Mouse (Mus musculus) heart, adult 2 months (tissue): Measurements from ENCODE around the gene Pcdh7. TPM values are rescaled to one million over a fixed set of nuclear protein-coding genes. Genes with fewer than 3 reads are reported as not detected.

Experiments
- DNase-seq, 2 experiments: peaks; one replicate each; pipeline ENCODE4 v3.0.0; 2021
- H3K27ac ChIP-seq: fragments of 200-600 bp; 2 replicates; pipeline ENCODE4 v1.8.1; 2022
- H3K27me3 ChIP-seq: fragments of 200-500 bp; 2 replicates; pipeline ENCODE4 v1.6.1; 2012; ENCODE audit warnings: mild to moderate bottlenecking, low read length, inconsistent platforms, mixed read lengths; ENCODE audit not compliant: control insufficient read depth, insufficient read depth
- H3K36me3 ChIP-seq: fragments of 200-500 bp; 2 replicates; pipeline ENCODE4 v1.6.1; 2012; ENCODE audit warnings: low read length, inconsistent platforms; ENCODE audit not compliant: control insufficient read depth, insufficient read depth
- H3K4me1 ChIP-seq: fragments of 200-500 bp; 2 replicates; pipeline ENCODE4 v1.6.1; 2011; ENCODE audit warnings: low read length; ENCODE audit not compliant: control insufficient read depth, insufficient read depth
- H3K4me3 ChIP-seq: fragments of 200-600 bp; 2 replicates; pipeline ENCODE4 v1.8.1; 2022
- H3K79me2 ChIP-seq: fragments of 200-500 bp; replicated peaks from 2 replicates; pipeline ENCODE4 v1.6.1; 2012; ENCODE audit warnings: mild to moderate bottlenecking, inconsistent platforms, low read length, moderate library complexity, mixed read lengths; ENCODE audit not compliant: control insufficient read depth, insufficient read depth
- H3K9ac ChIP-seq: fragments of 200-500 bp; 2 replicates; pipeline ENCODE4 v1.6.1; 2012; ENCODE audit warnings: low read depth, mild to moderate bottlenecking, control low read depth, inconsistent platforms, low read length, mixed read lengths
- CTCF ChIP-seq: fragments of 200-600 bp; IDR thresholded peaks from 2 replicates; pipeline ENCODE4 v1.8.1; 2022; ENCODE audit warnings: antibody characterized with exemption, mild to moderate bottlenecking, moderate library complexity
- EP300 ChIP-seq: fragments of 200-500 bp; IDR thresholded peaks from 2 replicates; pipeline ENCODE4 v1.6.1; 2011; ENCODE audit warnings: low read depth, low read length, control low read depth; ENCODE audit not compliant: insufficient read depth
- POLR2A ChIP-seq: fragments of 200-500 bp; IDR thresholded peaks from 2 replicates; pipeline ENCODE4 v1.6.1; 2011; ENCODE audit warnings: mild to moderate bottlenecking, low read depth, low read length, control low read depth; ENCODE audit not compliant: insufficient read depth
- WGBS: fragments of 180-500 bp; shearing (Covaris S2); methylation state at CpG from one replicate; pipeline ENCODE4 v1.1.7; 2018; 5-methylcytosine and 5-hydroxymethylcytosine counted together
- intact Hi-C: fragments of 180-260 bp; cut with DNase I; formaldehyde crosslinking; loops from one replicate; pipeline ENCODE4 v1.15.1; 2025
- polyA plus RNA-seq: library from polyadenylated mRNA; depleted of rRNA; stranded (reverse); fragments of >200 nt; gene quantifications from 2 replicates; pipeline ENCODE4 v1.2.3, GENCODE M21; 2012
- total RNA-seq, 2 experiments: library from RNA; stranded (reverse); gene quantifications; 2 replicates each; pipeline ENCODE4 v1.2.3; 2021

Gene Pcdh7
- total and polyA plus RNA-seq, 3 experiments: 44.0 to 107 (median 82.7) TPM

DNA sequence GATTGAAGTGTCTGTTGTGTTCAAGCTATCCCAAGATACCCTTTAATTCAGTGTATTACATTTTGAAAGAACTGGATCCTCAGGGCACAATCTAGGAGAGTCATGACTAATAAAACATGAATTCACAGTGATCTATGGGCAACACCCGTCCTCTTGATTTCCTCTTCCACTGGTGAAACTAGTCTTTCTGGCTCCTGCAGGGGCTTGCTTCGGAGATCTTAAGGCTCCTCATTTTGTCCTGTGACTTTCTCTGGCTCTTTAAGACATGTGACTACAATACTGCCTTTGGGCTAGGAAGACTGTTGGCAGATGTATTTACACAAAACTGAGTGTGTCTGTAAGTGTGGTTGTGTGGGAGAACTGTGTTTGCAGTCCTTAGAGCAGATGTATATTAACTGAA, 225.4 kb downstream of the Pcdh7 start:
- intact Hi-C loops: loop anchor here (10.0 kb wide), 1 partner anchor 198 kb away; no protein-coding TSS in a partner anchor
- H3K4me1 ChIP-seq: no peaks in the 10 kb centered on the region
- no peaks in the 10 kb centered on the region for H3K27me3 ChIP-seq
- H3K4me3 ChIP-seq: no peak overlapping the region
- no peak overlapping the region for H3K9ac ChIP-seq
- H3K27ac ChIP-seq: no peak overlapping the region
- no peaks in the 10 kb centered on the region for H3K79me2 ChIP-seq
- DNase-seq: no peak
- no peaks in the 10 kb centered on the region for H3K36me3 ChIP-seq
- no peak for TF ChIP-seq CTCF
- WGBS: 72% methylated on average over 2 of the region's 2 CpGs

DNA sequence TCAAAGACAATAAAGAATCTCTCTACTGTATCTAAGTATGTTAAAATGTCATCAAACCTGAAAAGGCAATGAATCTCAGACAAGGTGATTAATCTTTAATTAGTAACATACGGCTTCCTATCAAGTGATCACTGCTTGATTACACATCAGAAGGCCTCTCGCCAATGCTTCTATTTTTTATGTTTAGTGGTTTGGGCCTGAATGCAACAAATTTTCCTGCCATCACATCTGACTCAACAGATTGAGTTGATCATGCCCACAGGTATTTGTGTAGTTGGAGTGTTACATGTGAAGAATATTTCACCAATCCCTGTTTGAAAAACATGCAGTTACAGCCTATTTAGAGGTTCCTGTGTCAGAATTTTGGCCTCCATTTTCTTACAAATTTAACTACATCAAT, 225.8 kb downstream of the Pcdh7 start:
- intact Hi-C loops: loop anchor here (10.0 kb wide), 1 partner anchor 199 kb away; no protein-coding TSS in a partner anchor

DNA sequence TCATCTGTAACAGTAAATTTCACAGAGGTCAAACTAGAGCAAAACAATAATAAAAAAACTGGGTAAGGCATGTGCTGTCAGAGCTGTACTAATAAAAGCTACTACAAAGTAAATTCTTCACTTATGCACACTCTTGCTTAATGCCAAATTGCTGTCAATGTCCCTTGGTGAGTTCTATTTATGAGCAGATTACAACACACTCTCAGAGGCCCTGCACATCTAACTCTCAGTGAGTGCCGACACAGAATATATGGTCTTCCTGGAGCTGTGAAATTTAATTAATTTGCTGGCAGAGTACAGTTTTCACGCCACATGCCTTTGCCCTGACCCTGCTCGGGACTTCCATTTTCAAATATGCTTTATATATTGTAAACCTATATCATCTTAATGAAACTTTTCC, 227.7 kb downstream of the Pcdh7 start:
- Histone ChIP-seq H3K79me2 (no peaks in the 10 kb centered on the region), H3K27me3 (no peaks in the 10 kb centered on the region), H3K36me3 (no peaks in the 10 kb centered on the region), H3K27ac (peak overlapping the region; percentile 73), H3K4me3 (no peak overlapping the region), H3K9ac (no peak overlapping the region), H3K4me1 (no peaks in the 10 kb centered on the region)
- no peak for TF ChIP-seq CTCF
- no peak for TF ChIP-seq EP300
- no peak for TF ChIP-seq POLR2A
- intact Hi-C loops: loop anchor here (5.0 to 10.0 kb wide), 2 partner anchors 201 to 223 kb away; no protein-coding TSS in a partner anchor
- WGBS: 41% methylated on average over 3 of the region's 3 CpGs
- peak in 1 of 2 experiments; percentile 3 for DNase-seq

More for the DNA sequence above, 225.8 kb downstream of the Pcdh7 start:
- H3K4me3 ChIP-seq: no peak overlapping the region
- H3K79me2 ChIP-seq: no peaks in the 10 kb centered on the region
- no peaks in the 10 kb centered on the region for H3K36me3 ChIP-seq
- H3K9ac ChIP-seq: no peak overlapping the region
- DNase-seq: no peak
- no peak overlapping the region for H3K27ac ChIP-seq
- H3K4me1 ChIP-seq: no peaks in the 10 kb centered on the region
- no peaks in the 10 kb centered on the region for H3K27me3 ChIP-seq
- WGBS: 91% methylated on average over 2 of the region's 2 CpGs
- no peak for TF ChIP-seq CTCF
- TF ChIP-seq EP300: no peak
- no peak for TF ChIP-seq POLR2A

DNA sequence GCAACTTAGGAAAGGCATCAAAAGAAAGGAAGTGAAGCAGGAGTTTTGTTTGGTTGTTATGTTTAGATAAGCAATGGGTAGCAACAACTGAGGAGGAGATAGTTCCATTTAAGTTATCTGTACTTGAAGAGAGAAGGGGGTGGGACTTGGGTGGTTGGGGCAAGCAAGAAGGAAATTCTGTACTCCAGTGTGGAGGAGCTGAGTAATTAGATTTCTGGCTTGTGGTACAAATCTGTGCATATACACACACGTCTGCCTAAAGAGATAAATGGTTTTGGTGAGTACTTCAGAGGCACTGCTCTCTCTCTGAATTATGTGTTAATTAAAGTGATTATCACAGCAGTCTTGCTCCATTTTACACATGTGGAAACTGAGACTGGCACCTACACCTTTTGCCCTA, 241.6 kb downstream of the Pcdh7 start:
- intact Hi-C loops: no loop called here
- Histone ChIP-seq H3K4me1 (no peaks in the 10 kb centered on the region; the same call in 1 of the 2 replicates), H3K36me3 (no peaks in the 10 kb centered on the region; the same call in 1 of the 2 replicates), H3K4me3 (no peak overlapping the region), H3K27me3 (no peaks in the 10 kb centered on the region), H3K27ac (no peak overlapping the region), H3K79me2 (no peaks in the 10 kb centered on the region), H3K9ac (no peak overlapping the region)
- DNase-seq: no peak
- 38% methylated on average over 1 of the region's 1 CpGs for WGBS
- no peak for TF ChIP-seq CTCF
- TF ChIP-seq EP300: no peak
- TF ChIP-seq POLR2A: no peak

DNA sequence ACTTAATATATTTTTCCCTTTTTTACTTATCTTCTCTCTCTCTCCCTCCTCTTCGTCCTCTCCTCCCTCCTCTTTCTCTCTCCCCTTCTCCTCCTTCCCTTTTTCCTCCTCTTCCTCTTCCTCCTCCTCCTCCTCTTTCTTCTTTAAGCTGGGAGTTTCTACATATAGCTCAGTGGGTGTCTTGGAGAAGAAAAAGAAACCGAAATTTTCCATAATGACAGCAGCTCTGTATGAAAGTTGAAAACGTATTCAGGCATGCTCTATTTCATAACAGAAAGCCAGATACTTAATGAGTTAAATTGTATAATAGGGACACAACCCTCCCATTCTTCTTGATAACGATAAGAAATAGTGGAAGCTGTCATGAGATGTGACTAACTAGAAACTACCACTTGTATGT, 246.0 kb downstream of the Pcdh7 start:
- Histone ChIP-seq H3K4me1 (no peaks in the 10 kb centered on the region), H3K27me3 (no peaks in the 10 kb centered on the region), H3K9ac (no peak overlapping the region), H3K27ac (no peak overlapping the region), H3K79me2 (no peaks in the 10 kb centered on the region), H3K4me3 (no peak overlapping the region), H3K36me3 (no peaks in the 10 kb centered on the region; the same call in 1 of the 2 replicates)
- DNase-seq: no peak
- TF ChIP-seq POLR2A (no peak), CTCF (no peak), EP300 (no peak)
- intact Hi-C loops: no loop called here
- WGBS: 58% methylated on average over 4 of the region's 4 CpGs

DNA sequence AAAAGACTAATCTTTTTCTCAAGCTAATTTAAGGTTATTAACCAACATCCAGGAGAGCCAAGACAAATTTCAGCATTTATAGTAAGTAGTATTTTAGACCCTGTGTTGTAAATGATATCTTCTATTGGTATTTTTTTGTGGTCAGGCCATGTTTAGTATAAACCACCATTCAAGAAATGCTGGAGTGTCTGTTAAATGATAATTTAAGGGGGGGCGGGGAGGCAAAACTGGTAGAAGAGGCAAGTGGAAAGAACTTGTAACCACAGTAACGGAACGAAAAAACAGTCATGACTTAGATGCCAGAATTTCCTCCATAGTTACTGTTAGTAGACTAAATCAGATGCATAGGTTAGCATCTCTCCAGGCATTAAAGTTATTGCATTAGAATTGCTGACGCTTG, 246.4 kb downstream of the Pcdh7 start:
- no peak for DNase-seq
- TF ChIP-seq EP300 (no peak), POLR2A (no peak)
- intact Hi-C loops: no loop called here
- H3K27me3 ChIP-seq: no peaks in the 10 kb centered on the region
- no peaks in the 10 kb centered on the region for H3K79me2 ChIP-seq
- no peaks in the 10 kb centered on the region; the same call in 1 of the 2 replicates for H3K36me3 ChIP-seq
- H3K27ac ChIP-seq: no peak overlapping the region
- WGBS: 92% methylated on average over 4 of the region's 4 CpGs
- no peak overlapping the region for H3K9ac ChIP-seq
- H3K4me1 ChIP-seq: no peaks in the 10 kb centered on the region
- H3K4me3 ChIP-seq: no peak overlapping the region

DNA sequence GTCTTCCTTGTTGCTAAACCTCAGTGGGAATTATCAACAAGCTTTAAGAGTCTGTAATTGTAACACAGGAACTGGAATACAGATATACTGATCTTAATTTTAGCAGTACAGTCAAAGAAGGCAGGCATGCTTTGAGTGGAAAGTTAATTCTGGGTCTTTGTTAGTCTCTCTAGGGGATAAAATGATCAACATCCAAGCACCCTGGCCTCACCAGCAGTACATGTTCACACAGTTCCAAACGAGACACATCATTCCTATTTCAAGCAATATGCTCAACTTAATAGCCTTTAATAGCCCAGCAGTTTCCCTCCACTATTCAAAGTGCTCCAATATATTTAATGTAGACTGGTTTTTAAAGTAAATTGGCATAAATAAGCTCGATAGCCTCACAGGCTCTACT, 275.8 kb downstream of the Pcdh7 start:
- 57% methylated on average over 2 of the region's 2 CpGs for WGBS
- no peak for DNase-seq
- Histone ChIP-seq H3K27ac (no peak overlapping the region), H3K9ac (no peak overlapping the region), H3K4me3 (no peak overlapping the region), H3K27me3 (no peaks in the 10 kb centered on the region), H3K4me1 (no peaks in the 10 kb centered on the region), H3K79me2 (no peaks in the 10 kb centered on the region), H3K36me3 (no peaks in the 10 kb centered on the region; the same call in 1 of the 2 replicates)
- intact Hi-C loops: no loop called here
- TF ChIP-seq CTCF (no peak), EP300 (no peak), POLR2A (no peak)
